Mouse (Mus musculus): Measurements from ENCODE around the gene Klrb1c. TPM values are rescaled to one million over a fixed set of nuclear protein-coding genes. Genes with fewer than 3 reads are reported as not detected.
"Not testable (repeated sequence)": the region's sequence is repeated elsewhere in the genome, so short reads cannot be mapped to it uniquely, and the experiment has no call there.

The Klrb1c gene
- polyA plus RNA-seq, 1 experiment = 29.7 TPM

DNA sequence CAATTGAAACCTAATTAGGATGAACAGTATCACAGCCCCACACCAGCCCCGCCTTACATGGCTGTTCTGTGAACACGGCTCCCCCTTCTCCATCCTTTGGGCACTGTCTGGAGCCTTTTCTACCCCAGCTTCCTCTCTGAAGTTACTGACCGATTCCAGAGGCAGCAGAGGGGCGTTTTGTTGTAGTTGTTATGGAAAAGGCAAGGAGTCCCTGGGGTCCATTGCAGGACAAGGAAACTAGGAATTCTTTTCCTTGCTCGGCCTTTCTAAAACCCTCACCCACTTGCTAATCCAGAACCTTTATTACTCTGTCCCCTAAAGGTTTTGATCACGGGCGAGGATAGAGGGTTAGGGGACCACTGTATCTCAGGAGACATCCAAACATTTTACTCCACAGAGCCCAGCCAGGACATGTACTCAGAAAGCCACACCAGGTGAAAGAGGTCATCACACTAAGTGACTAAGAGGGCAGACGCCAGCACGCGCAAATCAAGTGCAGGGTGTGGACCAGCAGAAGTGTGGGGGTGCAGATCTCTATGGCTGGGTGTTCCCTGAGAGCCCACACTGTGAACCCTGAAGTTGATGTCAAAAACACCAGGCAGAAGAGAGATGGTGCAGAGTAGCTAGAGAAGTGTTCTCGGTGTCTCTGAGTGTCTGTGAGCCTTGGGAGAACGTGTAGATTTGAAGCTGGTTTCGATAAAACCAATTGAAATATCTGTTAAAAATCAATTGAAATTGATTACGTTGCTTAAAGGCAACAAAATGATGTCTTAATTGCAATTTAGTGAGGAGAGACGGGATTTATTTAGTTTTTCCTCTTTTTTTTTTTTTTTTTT is 9.1 kb upstream of the Klrb1c start:
- no peak for DNase-seq (ENCODE audit: low read depth)

GRCm38 (mm10) chr6:128797185-128797905 is 8.3 kb upstream of the Klrb1c start:
- DNase-seq (ENCODE audit: low read depth) = no peak

- no peak for DNase-seq (ENCODE audit: low read depth)
These were observed 7.4 kb upstream of the Klrb1c start for GRCm38 (mm10) chr6:128796321-128796955.

GRCm38 (mm10) chr6:128793734-128794133 is 4.7 kb upstream of the Klrb1c start:
- DNase-seq (ENCODE audit: low read depth) = no peak

GRCm38 (mm10) chr6:128790491-128790994 is 1.5 kb upstream of the Klrb1c start:
- not testable (repeated sequence) for DNase-seq (ENCODE audit: low read depth)

GRCm38 (mm10) chr6:128788517-128788916 is 498 bp downstream of the Klrb1c start:
- DNase-seq (ENCODE audit: low read depth) = no peak

- not testable (repeated sequence) for DNase-seq (ENCODE audit: low read depth)
These were observed 2.6 kb downstream of the Klrb1c start for GRCm38 (mm10) chr6:128786396-128786795.

GRCm38 (mm10) chr6:128769481-128770253 is 19.3 kb downstream of the Klrb1c start:
- no peak for DNase-seq (ENCODE audit: low read depth)

GRCm38 (mm10) chr6:128768047-128768446 is 21.0 kb downstream of the Klrb1c start:
- no peak for DNase-seq (ENCODE audit: low read depth)

DNA sequence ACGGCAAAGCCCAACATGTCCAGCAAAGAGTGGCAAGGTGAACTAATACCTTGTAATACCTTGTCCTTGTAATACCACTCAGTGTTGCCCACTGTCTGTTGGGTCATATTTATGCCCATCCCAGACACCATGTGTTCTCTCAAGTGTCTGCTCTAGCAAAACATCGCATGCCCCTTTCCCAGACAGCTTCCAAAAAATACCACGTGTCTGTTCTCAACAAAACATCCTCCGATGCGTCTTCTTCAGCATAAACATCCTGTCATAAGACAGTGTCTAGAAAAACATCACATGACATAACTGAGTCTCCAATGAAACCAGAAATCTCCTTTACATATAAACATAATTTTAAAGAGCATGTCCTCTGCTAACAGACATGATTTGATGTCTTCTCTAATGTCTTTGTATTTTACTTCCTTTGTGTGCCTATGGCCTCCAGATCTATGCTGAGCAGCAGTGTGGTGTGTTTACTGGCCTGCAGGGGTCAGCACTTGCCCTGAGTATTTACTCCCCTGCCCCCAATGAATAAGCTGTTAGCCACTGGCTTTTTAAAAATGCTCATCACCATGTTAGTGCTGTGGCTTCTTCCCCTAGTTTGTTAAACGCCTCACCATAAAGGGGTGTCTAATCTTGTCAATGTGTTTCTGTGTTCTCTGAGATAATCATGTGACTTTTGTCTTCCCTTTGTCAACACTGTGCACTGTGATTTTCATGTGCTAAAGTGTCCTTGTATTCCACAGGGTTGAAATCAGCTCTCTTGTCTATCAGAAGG is 22.3 kb downstream of the Klrb1c start:
- DNase-seq (ENCODE audit: low read depth) = not testable (repeated sequence)

DNA sequence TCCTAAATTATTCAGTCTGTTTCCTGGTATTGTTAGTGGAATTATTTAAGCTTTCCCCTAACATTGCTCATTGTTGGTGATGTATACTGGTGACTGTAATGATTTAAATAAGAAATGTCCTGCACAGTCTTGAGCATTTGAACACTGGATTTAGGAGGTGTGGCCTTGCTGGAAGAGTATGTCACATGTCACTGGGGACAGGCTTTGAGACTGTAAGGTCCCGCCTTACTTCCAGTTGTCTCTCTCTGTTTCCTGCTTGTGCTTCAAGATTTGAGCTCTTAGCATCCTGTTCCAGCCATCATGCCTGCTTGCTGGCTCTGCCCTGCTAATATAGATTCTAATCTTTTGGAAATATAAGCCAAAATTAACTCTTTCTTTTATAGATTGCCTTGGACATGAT is 23.8 kb downstream of the Klrb1c start:
- DNase-seq (ENCODE audit: low read depth) = no peak

GRCm38 (mm10) chr6:128764598-128764997 is 24.4 kb downstream of the Klrb1c start:
- no peak for DNase-seq (ENCODE audit: low read depth)

- DNase-seq (ENCODE audit: low read depth) = no peak
These were observed 25.1 kb downstream of the Klrb1c start for GRCm38 (mm10) chr6:128763736-128764523.

GRCm38 (mm10) chr6:128762892-128763670 is 25.9 kb downstream of the Klrb1c start:
- DNase-seq (ENCODE audit: low read depth) = not testable (repeated sequence)

DNA sequence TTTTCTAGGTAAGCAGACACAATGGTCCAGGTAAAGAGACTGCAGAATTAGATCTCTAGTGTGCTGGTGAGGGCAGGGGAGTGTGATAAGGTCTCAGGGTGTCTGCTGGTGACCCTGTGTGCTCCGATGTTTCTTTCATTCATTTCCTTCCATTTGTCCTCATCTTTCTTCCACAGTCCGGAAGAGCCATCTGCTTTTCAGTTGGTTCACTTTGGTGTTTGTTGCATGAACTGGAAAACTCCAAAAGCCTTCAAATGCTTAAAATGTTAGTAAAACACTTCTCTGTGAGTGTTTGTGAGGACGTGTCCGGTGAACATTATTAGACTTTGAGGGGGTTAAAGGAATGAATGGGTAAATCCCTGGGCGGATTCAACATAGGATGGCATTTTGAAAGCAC is 27.9 kb downstream of the Klrb1c start:
- DNase-seq (ENCODE audit: low read depth) = no peak

DNA sequence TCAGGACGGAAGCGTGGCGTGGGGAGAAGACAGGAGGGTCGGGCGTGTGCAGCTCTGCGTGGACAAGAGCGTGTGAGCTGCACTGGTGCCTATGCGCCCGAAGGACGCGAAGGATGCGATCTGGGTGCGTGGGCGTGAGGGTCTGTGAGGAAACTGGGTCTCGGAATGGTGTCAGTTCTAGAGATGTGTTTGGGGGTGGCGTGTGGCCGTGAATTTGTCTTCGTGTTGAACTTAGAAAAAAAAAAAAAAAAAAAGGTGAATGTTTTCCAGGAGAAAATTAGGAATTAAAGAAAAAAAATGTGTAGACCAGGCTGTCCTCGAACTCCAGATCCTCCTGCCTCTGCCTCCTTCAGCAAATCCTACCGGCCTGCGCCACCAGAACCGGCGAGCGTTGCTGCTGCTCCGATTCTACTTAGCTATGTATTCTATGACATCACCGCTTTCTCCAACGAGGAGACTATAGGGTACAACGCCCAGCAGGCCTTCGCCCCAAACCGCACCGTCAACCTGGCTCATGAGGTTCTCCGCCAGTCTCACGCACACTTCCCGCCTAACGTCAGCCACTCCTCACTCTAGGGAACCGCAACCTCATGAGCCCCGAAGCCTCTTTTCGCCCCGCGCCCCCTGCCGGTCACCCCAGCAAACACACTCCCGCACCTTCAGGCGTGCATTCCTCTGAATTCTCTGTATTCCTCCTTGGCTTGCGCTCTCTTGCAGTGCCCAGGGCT is 28.4 kb downstream of the Klrb1c start:
- DNase-seq (ENCODE audit: low read depth) = not testable (repeated sequence)

DNA sequence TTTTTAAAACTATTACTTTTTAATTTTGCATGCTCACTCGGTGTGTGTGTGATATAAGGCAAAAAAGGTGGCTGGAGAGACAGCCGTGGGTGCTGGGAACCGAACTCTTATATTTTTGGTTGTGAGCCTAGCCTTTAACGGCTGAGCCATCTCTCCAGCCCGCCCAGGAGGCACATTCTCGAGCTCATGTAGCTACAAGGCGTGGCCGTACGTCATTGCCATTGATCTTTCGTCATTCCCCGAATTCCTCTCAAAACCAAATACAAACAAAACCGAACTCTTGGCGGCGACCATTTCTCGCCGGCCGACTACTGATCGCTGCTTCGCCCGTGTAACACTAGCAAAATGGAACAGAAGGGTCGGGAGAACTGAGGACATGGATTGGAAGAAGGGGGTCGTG is 29.0 kb downstream of the Klrb1c start:
- DNase-seq (ENCODE audit: low read depth) = not testable (repeated sequence)

- DNase-seq (ENCODE audit: low read depth) = no peak
These were observed 29.6 kb downstream of the Klrb1c start for GRCm38 (mm10) chr6:128759221-128759950.
